Mouse (Mus musculus): ENCODE data around the gene Med23.

- TF ChIP-seq GATA1 (IDR thresholded peaks at IDR 0.05; ENCODE audit: low read length) (no peak), TAL1 (IDR thresholded peaks at IDR 0.05; ENCODE audit: low read length) (no peak)
These were observed 82.8 kb downstream of the Med23 start for GRCm38 (mm10) chr10:24952549-24952948.

All from erythroblast, embryonic 14.5 days (primary cell).